23 mouse cellular contexts compared by ENCODE assay signal in genomic region chr2:136691681-136692080, GRCm38 (mm10). TPM values are rescaled to one million over a fixed set of nuclear protein-coding genes. Genes with fewer than 3 reads are reported as not detected.
DNase-seq lines count a peak whose midpoint lies in the region; ATAC-seq lines count a peak whose summit lies in the region.
"Had no signal": no experiment of that assay in that cellular context is flagged by ENCODE, and none has a peak within 500 bp of the region (broad histone marks: within the 10 kb centered on the region; RNA-seq: fewer than 3 reads in every experiment).

No protein-coding gene starts in this region.

- peak; percentile 54 for DNase-seq in cerebellum, adult 11-12 months
- no peak for DNase-seq in heart, postnatal 25 days (ENCODE audit: low spot score)
- DNase-seq in 3T3-L1 (ENCODE audit: low read depth, low spot score) (peak; percentile 55), NIH3T3 (ENCODE audit: low read depth) (peak; percentile 76)
- DNase-seq in embryo, embryonic 11 days = no peak
- no peak for DNase-seq in thymus, postnatal 0 days (ENCODE audit: low spot score)
- DNase-seq: B cell, adult 2 months; gastrocnemius, postnatal 10 days; heart, adult 18-20 months; heart, postnatal 10 days; kidney, adult 2 months had no signal

- intact Hi-C loops in heart, postnatal 25 days (cut with DNase I) = no loop called here

- no peaks in the 10 kb centered on the region for H3K9me3 ChIP-seq in heart, embryonic 13.5 days
- H3K9me3 ChIP-seq: embryonic facial prominence, embryonic 13.5 days; forebrain, embryonic 12.5 days; hindbrain, embryonic 10.5 days; hindbrain, embryonic 15.5 days; kidney, embryonic 15.5 days had no signal

- H3K4me2 ChIP-seq in heart, embryonic 13.5 days = no peak overlapping the region
- H3K4me2 ChIP-seq: embryonic facial prominence, embryonic 13.5 days; forebrain, embryonic 12.5 days; heart, embryonic 11.5 days; hindbrain, embryonic 15.5 days; kidney, embryonic 15.5 days had no signal

- H3K27ac ChIP-seq in heart, embryonic 13.5 days (replicated peaks) = 0 out of 2 replicates have a peak overlapping the region, but pooled peaks have one; percentile 26
- H3K27ac ChIP-seq: embryonic facial prominence, embryonic 13.5 days; forebrain, embryonic 12.5 days; hindbrain, embryonic 10.5 days; hindbrain, embryonic 15.5 days; kidney, embryonic 15.5 days had no signal

- H3K36me3 ChIP-seq in heart, embryonic 13.5 days = no peaks in the 10 kb centered on the region
- H3K36me3 ChIP-seq: embryonic facial prominence, embryonic 13.5 days; forebrain, embryonic 12.5 days; G1E; hindbrain, embryonic 10.5 days; hindbrain, embryonic 15.5 days; kidney, embryonic 15.5 days had no signal

- peaks cover 30% of the 10 kb centered on the region for H3K4me1 ChIP-seq in heart, embryonic 13.5 days
- H3K4me1 ChIP-seq: embryonic facial prominence, embryonic 13.5 days; forebrain, embryonic 12.5 days; hindbrain, embryonic 10.5 days; hindbrain, embryonic 15.5 days; kidney, embryonic 15.5 days had no signal

- H3K4me3 ChIP-seq in heart, embryonic 13.5 days = no peak overlapping the region
- H3K4me3 ChIP-seq: embryonic facial prominence, embryonic 13.5 days; forebrain, embryonic 12.5 days; hindbrain, embryonic 10.5 days; hindbrain, embryonic 15.5 days; kidney, embryonic 15.5 days had no signal

- ATAC-seq in cerebellum, adult (ENCODE audit: insufficient number of reproducible peaks, low FRiP score, low TSS enrichment) = no peak
- no peak for ATAC-seq in heart, embryonic 13.5 days (ENCODE audit: extremely low read depth, insufficient number of reproducible peaks, low FRiP score, low TSS enrichment)
- ATAC-seq: CD4-positive, CD25-positive, alpha-beta regulatory T cell, adult 4 months; forebrain, embryonic 16.5 days; intestine, embryonic 16.5 days had no signal

- WGBS in heart, embryonic 13.5 days = 48% methylated on average over 1 of the region's 1 CpGs

- H3K9ac ChIP-seq in heart, embryonic 13.5 days = no peak overlapping the region
- H3K9ac ChIP-seq: embryonic facial prominence, embryonic 13.5 days; forebrain, embryonic 12.5 days; hindbrain, embryonic 15.5 days; kidney, embryonic 15.5 days had no signal

- no peaks in the 10 kb centered on the region for H3K27me3 ChIP-seq in heart, embryonic 13.5 days (replicated peaks)
- H3K27me3 ChIP-seq: embryonic facial prominence, embryonic 13.5 days; forebrain, embryonic 12.5 days; hindbrain, embryonic 15.5 days; kidney, embryonic 15.5 days had no signal

RNA-seq across cellular contexts. Expression of gene Snap25, which starts 21.6 kb away (rescaled TPM):
- polyA plus RNA-seq in heart, embryonic 13.5 days (2015; fragmentation: Nextera tagmentation; extraction: Ambion mirVana) = 0.52 and 0.82 TPM in 2 replicates
- total RNA-seq in heart, postnatal 25 days (2021) = not detected
- polyA plus RNA-seq in thymus, postnatal 0 days (2015; fragmentation: Nextera tagmentation; extraction: Ambion mirVana) = 0.45 TPM in 1 of 2 replicates, not detected in the other
- polyA plus RNA-seq: CD4-positive, CD25-positive, alpha-beta regulatory T cell, adult 4 months; G1E had no signal

Comparison
In these comparisons a context has a peak if more than half of its experiments do, and no peak if none do; other contexts are left out.
1. DNase-seq: peak in cerebellum, adult 11-12 months (single experiment), 3T3-L1 (single experiment) and NIH3T3 (single experiment); none in heart, postnatal 25 days (single experiment), embryo, embryonic 11 days (single experiment) and thymus, postnatal 0 days (single experiment).